Mouse (Mus musculus): ENCODE results near the gene Pla2g2d. TPM values are rescaled to one million over a fixed set of nuclear protein-coding genes. Genes with fewer than 3 reads are reported as not detected.

Gene Pla2g2d
- polyA plus RNA-seq, 1 experiment from 2014 or later, result not detected

DNA sequence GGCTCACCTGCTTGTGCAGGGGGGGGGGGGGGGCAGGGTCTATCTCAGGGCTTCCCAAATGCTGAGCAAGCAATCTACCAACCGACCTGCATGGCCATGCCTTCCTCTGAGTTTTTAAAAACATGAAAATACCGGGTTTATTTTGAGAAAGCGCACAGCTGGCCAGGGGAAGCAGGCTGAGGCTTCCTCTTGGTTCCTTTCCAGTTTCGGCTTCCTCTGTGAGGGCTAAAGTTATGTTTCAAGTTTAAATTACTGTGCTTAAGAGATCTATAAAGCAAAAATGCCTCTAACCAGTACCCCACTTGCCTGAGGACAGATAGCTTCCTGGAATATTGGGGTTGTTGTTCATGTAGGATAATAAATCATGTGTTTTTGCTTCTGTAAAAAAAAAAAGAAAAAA lies 10.6 kb downstream of the Pla2g2d start:
- no peak overlapping the region for H3K4me2 ChIP-seq

GRCm38 (mm10) chr4:138788381-138788780 lies 12.8 kb downstream of the Pla2g2d start:
- Histone ChIP-seq H3K4me1 (no peaks in the 10 kb centered on the region), H3K36me3 (replicated peaks) (no peaks in the 10 kb centered on the region), H3K4me2 (no peak overlapping the region), H3K9ac (no peak overlapping the region), H3K27me3 (0 out of 2 replicates have a peak, but pooled peaks cover 3% of the 10 kb centered on the region), H3K27ac (no peak overlapping the region), H3K9me3 (no peaks in the 10 kb centered on the region), H3K4me3 (replicated peaks) (no peak overlapping the region)
- 83% methylated on average over 4 of the region's 4 CpGs for WGBS
- no peak for ATAC-seq (ENCODE audit: low FRiP score)

More for the DNA sequence above, 10.6 kb downstream of the Pla2g2d start:
- no peaks in the 10 kb centered on the region for H3K36me3 ChIP-seq (replicated peaks)
- H3K27ac ChIP-seq, result no peak overlapping the region
- H3K4me1 ChIP-seq, result no peaks in the 10 kb centered on the region
- no peak overlapping the region for H3K4me3 ChIP-seq (replicated peaks)
- 76% methylated on average over 4 of the region's 4 CpGs for WGBS
- ATAC-seq (ENCODE audit: low FRiP score), result no peak
- H3K9me3 ChIP-seq, result no peaks in the 10 kb centered on the region
- H3K27me3 ChIP-seq, result 0 out of 2 replicates have a peak, but pooled peaks cover 3% of the 10 kb centered on the region
- H3K9ac ChIP-seq, result no peak overlapping the region

GRCm38 (mm10) chr4:138791452-138791851 lies 15.9 kb downstream of the Pla2g2d start:
- Histone ChIP-seq H3K9ac (no peak overlapping the region), H3K4me2 (no peak overlapping the region), H3K27me3 (no peaks in the 10 kb centered on the region), H3K4me3 (replicated peaks) (no peak overlapping the region), H3K36me3 (replicated peaks) (no peaks in the 10 kb centered on the region), H3K27ac (no peak overlapping the region), H3K4me1 (no peaks in the 10 kb centered on the region), H3K9me3 (no peaks in the 10 kb centered on the region)
- ATAC-seq (ENCODE audit: low FRiP score), result no peak
- 79% methylated on average over 6 of the region's 6 CpGs for WGBS

GRCm38 (mm10) chr4:138792599-138792998 lies 17.1 kb downstream of the Pla2g2d start:
- WGBS, result 81% methylated on average over 9 of the region's 9 CpGs
- Histone ChIP-seq H3K9ac (no peak overlapping the region), H3K27me3 (no peaks in the 10 kb centered on the region), H3K36me3 (replicated peaks) (no peaks in the 10 kb centered on the region), H3K4me1 (0 out of 2 replicates have a peak, but pooled peaks cover 3% of the 10 kb centered on the region), H3K4me2 (no peak overlapping the region), H3K9me3 (no peaks in the 10 kb centered on the region), H3K27ac (no peak overlapping the region), H3K4me3 (replicated peaks) (no peak overlapping the region)
- ATAC-seq (ENCODE audit: low FRiP score), result no peak

DNA sequence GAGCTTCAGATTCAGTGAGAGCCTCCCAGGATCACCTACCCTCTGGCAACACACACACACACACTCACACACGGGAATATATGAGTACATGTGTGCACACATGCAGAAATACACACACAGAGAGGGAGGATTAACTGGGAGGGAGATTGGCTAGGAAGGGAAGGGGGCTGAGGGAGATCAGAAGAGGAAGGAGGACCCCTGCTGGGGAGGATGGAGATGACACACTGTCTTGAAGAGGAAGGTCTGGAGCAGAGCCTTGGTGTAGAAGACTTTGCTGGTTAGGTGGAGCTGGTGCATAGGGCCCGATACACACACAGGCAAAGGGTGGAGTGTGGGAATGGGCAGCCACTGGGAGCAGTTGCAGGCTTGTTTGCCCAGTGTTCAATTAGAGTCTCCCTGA lies 17.7 kb downstream of the Pla2g2d start:
- Histone ChIP-seq H3K9ac (no peak overlapping the region), H3K36me3 (replicated peaks) (no peaks in the 10 kb centered on the region), H3K9me3 (no peaks in the 10 kb centered on the region), H3K27ac (no peak overlapping the region), H3K4me2 (no peak overlapping the region), H3K27me3 (no peaks in the 10 kb centered on the region), H3K4me1 (0 out of 2 replicates have a peak, but pooled peaks cover 3% of the 10 kb centered on the region), H3K4me3 (replicated peaks) (no peak overlapping the region)
- no peak for ATAC-seq (ENCODE audit: low FRiP score)
- 65% methylated on average over 2 of the region's 2 CpGs for WGBS

GRCm38 (mm10) chr4:138794344-138794743 lies 18.8 kb downstream of the Pla2g2d start:
- H3K9ac ChIP-seq, result no peak overlapping the region
- ATAC-seq (ENCODE audit: low FRiP score), result no peak
- H3K4me2 ChIP-seq, result no peak overlapping the region
- H3K9me3 ChIP-seq, result no peaks in the 10 kb centered on the region
- 84% methylated on average over 6 of the region's 6 CpGs for WGBS
- H3K36me3 ChIP-seq (replicated peaks), result no peaks in the 10 kb centered on the region
- no peak overlapping the region for H3K4me3 ChIP-seq (replicated peaks)
- H3K4me1 ChIP-seq, result 0 out of 2 replicates have a peak, but pooled peaks cover 3% of the 10 kb centered on the region
- no peak overlapping the region for H3K27ac ChIP-seq
- no peaks in the 10 kb centered on the region for H3K27me3 ChIP-seq

- ATAC-seq (ENCODE audit: low FRiP score), result no peak
- no peak overlapping the region for H3K27ac ChIP-seq
- no peaks in the 10 kb centered on the region for H3K36me3 ChIP-seq (replicated peaks)
These were observed 21.1 kb downstream of the Pla2g2d start for GRCm38 (mm10) chr4:138796513-138797216.

GRCm38 (mm10) chr4:138797217-138797570 lies 21.7 kb downstream of the Pla2g2d start:
- Histone ChIP-seq H3K9me3 (no peaks in the 10 kb centered on the region), H3K27ac (no peak overlapping the region), H3K36me3 (replicated peaks) (no peaks in the 10 kb centered on the region), H3K4me3 (replicated peaks) (no peak overlapping the region), H3K27me3 (no peaks in the 10 kb centered on the region), H3K9ac (no peak overlapping the region), H3K4me1 (0 out of 2 replicates have a peak, but pooled peaks cover 3% of the 10 kb centered on the region), H3K4me2 (no peak overlapping the region)
- no peak for ATAC-seq (ENCODE audit: low FRiP score)
- 90% methylated on average over 4 of the region's 4 CpGs for WGBS

More at GRCm38 (mm10) chr4:138796513-138797216, 21.1 kb downstream of the Pla2g2d start:
- no peak overlapping the region for H3K9ac ChIP-seq
- H3K4me2 ChIP-seq, result no peak overlapping the region
- H3K4me1 ChIP-seq, result 0 out of 2 replicates have a peak, but pooled peaks cover 3% of the 10 kb centered on the region
- no peaks in the 10 kb centered on the region for H3K27me3 ChIP-seq
- no peak overlapping the region for H3K4me3 ChIP-seq (replicated peaks)
- WGBS, result 53% methylated on average over 6 of the region's 6 CpGs
- H3K9me3 ChIP-seq, result no peaks in the 10 kb centered on the region

GRCm38 (mm10) chr4:138800134-138800744 lies 24.7 kb downstream of the Pla2g2d start:
- Histone ChIP-seq H3K4me2 (no peak overlapping the region), H3K27ac (no peak overlapping the region), H3K27me3 (no peaks in the 10 kb centered on the region), H3K36me3 (replicated peaks) (no peaks in the 10 kb centered on the region), H3K9ac (no peak overlapping the region), H3K4me3 (replicated peaks) (no peak overlapping the region), H3K4me1 (peaks cover 3% of the 10 kb centered on the region), H3K9me3 (no peaks in the 10 kb centered on the region)
- ATAC-seq (ENCODE audit: low FRiP score), result no peak
- 78% methylated on average over 12 of the region's 12 CpGs for whole genome bisulfite sequencing

DNA sequence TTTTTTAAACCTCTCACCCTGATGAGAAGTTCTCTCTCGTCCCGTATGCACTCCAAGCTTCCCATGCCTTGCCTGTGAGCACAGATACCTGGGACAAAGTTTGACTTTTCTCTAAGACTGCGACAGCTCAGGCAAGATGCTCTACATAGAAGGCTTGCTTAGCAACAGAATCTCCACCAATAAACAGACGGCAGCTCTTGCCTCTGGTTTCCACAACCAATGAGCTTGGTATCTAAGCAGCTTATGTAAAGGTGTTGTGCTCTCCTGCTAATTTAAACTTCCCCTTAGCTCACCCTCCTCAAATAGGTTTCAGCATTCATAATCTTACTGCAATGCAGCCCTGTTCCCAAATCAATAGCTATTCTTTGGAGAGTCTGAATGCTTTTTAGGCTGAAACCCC lies 26.1 kb downstream of the Pla2g2d start:
- Histone ChIP-seq H3K4me3 (replicated peaks) (no peak overlapping the region), H3K27me3 (no peaks in the 10 kb centered on the region), H3K9ac (no peak overlapping the region), H3K4me2 (no peak overlapping the region), H3K4me1 (peaks cover 8% of the 10 kb centered on the region), H3K9me3 (no peaks in the 10 kb centered on the region), H3K27ac (no peak overlapping the region), H3K36me3 (replicated peaks) (no peaks in the 10 kb centered on the region)
- ATAC-seq (ENCODE audit: low FRiP score), result no peak
- WGBS, result 83% methylated on average over 4 of the region's 4 CpGs

GRCm38 (mm10) chr4:138802917-138803316 lies 27.4 kb downstream of the Pla2g2d start:
- Histone ChIP-seq H3K9me3 (no peaks in the 10 kb centered on the region), H3K4me1 (peaks cover 5% of the 10 kb centered on the region), H3K27me3 (no peaks in the 10 kb centered on the region), H3K4me2 (no peak overlapping the region), H3K27ac (no peak overlapping the region), H3K36me3 (replicated peaks) (no peaks in the 10 kb centered on the region), H3K4me3 (replicated peaks) (no peak overlapping the region), H3K9ac (no peak overlapping the region)
- 90% methylated on average over 11 of the region's 11 CpGs for WGBS
- no peak for ATAC-seq (ENCODE audit: low FRiP score)

DNA sequence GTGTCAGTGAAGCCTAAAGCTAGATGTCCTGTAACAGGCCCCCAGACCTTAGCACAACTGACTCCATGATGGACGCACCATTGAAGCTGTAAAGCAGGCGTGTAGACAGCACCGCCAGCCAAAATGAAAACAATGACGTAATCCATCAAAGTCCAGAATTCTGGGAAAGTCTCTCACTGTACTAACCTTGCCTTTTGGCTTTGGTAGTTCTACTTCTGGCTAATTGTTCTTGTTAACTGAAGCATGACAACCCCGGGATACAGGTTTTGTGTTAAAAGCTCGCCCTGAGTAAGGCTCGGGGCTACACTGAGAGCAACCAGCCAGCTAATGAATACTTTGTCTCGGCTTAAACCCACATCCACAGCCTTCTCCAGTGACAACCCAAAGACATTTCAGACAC lies 29.7 kb downstream of the Pla2g2d start:
- Histone ChIP-seq H3K27me3 (no peaks in the 10 kb centered on the region), H3K4me3 (replicated peaks) (no peak overlapping the region), H3K4me2 (no peak overlapping the region), H3K9ac (no peak overlapping the region), H3K27ac (no peak overlapping the region), H3K4me1 (peaks cover 5% of the 10 kb centered on the region), H3K9me3 (no peaks in the 10 kb centered on the region), H3K36me3 (replicated peaks) (no peaks in the 10 kb centered on the region)
- 28% methylated on average over 8 of the region's 8 CpGs for WGBS
- ATAC-seq (ENCODE audit: low FRiP score), result no peak

GRCm38 (mm10) chr4:138806160-138806559 lies 30.6 kb downstream of the Pla2g2d start:
- WGBS, result 87% methylated on average over 8 of the region's 8 CpGs
- H3K27me3 ChIP-seq, result no peaks in the 10 kb centered on the region
- no peak overlapping the region for H3K27ac ChIP-seq
- H3K4me1 ChIP-seq, result peaks cover 5% of the 10 kb centered on the region
- no peak for ATAC-seq (ENCODE audit: low FRiP score)
- no peaks in the 10 kb centered on the region for H3K36me3 ChIP-seq (replicated peaks)
- H3K4me3 ChIP-seq (replicated peaks), result no peak overlapping the region
- no peak overlapping the region for H3K4me2 ChIP-seq
- H3K9ac ChIP-seq, result no peak overlapping the region
- H3K9me3 ChIP-seq, result no peaks in the 10 kb centered on the region
